Mouse (Mus musculus) midbrain, postnatal 0 days (tissue): ENCODE data around the gene Gm44790. TPM values are rescaled to one million over a fixed set of nuclear protein-coding genes. Genes with fewer than 3 reads are reported as not detected.

Experiments
- ATAC-seq: fragments of 200-750 bp; cut with Nextera tagmentation; 2 replicates; pipeline ENCODE4 v1.8.0; 2017; ENCODE audit warnings: moderate number of reproducible peaks, mild to moderate bottlenecking, moderate TSS enrichment, moderate library complexity; ENCODE audit not compliant: low FRiP score
- DNase-seq: peaks from one replicate; pipeline ENCODE4 v3.0.0-alpha.2; 2015; ENCODE audit warnings: low spot score
- H3K27ac ChIP-seq: fragments of 300-500 bp; sonication (generic); 2 replicates; pipeline ENCODE4 v1.5.1; 2014; ENCODE audit warnings: low read depth, mild to moderate bottlenecking, low read length, mixed read lengths
- H3K27me3 ChIP-seq: fragments of 300-500 bp; sonication (generic); 2 replicates; pipeline ENCODE4 v1.6.1; 2014; ENCODE audit warnings: low read length, control low read depth, mixed read lengths; ENCODE audit not compliant: insufficient read depth
- H3K36me3 ChIP-seq: fragments of 300-500 bp; sonication (generic); 2 replicates; pipeline ENCODE4 v1.6.1; 2014; ENCODE audit warnings: low read length, control low read depth, mixed read lengths; ENCODE audit not compliant: insufficient read depth
- H3K4me1 ChIP-seq: fragments of 300-500 bp; sonication (generic); 2 replicates; pipeline ENCODE4 v1.6.1; 2014; ENCODE audit warnings: mild to moderate bottlenecking, control low read depth, antibody characterized with exemption, low read length, mixed read lengths; ENCODE audit not compliant: insufficient read depth
- H3K4me2 ChIP-seq: fragments of 300-500 bp; sonication (generic); 2 replicates; pipeline ENCODE4 v1.6.1; 2014; ENCODE audit warnings: low read depth, mild to moderate bottlenecking, low read length, mixed read lengths; ENCODE audit not compliant: poor library complexity, severe bottlenecking
- H3K4me3 ChIP-seq: fragments of 300-500 bp; sonication (generic); 2 replicates; pipeline ENCODE4 v1.5.1; 2014; ENCODE audit warnings: low read depth, mild to moderate bottlenecking, low read length, moderate library complexity
- H3K9ac ChIP-seq: fragments of 300-500 bp; sonication (generic); replicated peaks from 2 replicates; pipeline ENCODE4 v1.6.1; 2014; ENCODE audit warnings: mild to moderate bottlenecking, low read length, moderate library complexity, mixed read lengths; ENCODE audit not compliant: poor library complexity, severe bottlenecking
- H3K9me3 ChIP-seq: fragments of 300-500 bp; sonication (generic); 2 replicates; pipeline ENCODE4 v1.6.1; 2016; ENCODE audit warnings: low read length, control low read depth
- CTCF ChIP-seq: IDR thresholded peaks from 2 replicates; pipeline ENCODE4 v1.5.1; 2016; ENCODE audit warnings: antibody characterized with exemption, mild to moderate bottlenecking
- WGBS: fragments of 180-500 bp; shearing (Covaris S2); extraction: QIAGEN DNeasy Blood & Tissue Kit; methylation state at CpG from one replicate; pipeline ENCODE4 v1.1.7; 2014; 5-methylcytosine and 5-hydroxymethylcytosine counted together
- polyA plus RNA-seq: library from polyadenylated mRNA; unstranded; fragments of >200 nt; fragmentation: Nextera tagmentation; extraction: Ambion mirVana; gene quantifications from 2 replicates; pipeline ENCODE4 v1.2.1, GENCODE M21; 2015
- total RNA-seq: library from RNA; depleted of rRNA; stranded (reverse); fragments of >200 nt; gene quantifications from 2 replicates; pipeline ENCODE4 v1.2.3, GENCODE M21; 2014

Gene Gm44790
- total and polyA plus RNA-seq, 2 experiments from 2014 or later = 1.8 to 6.0 TPM

DNA sequence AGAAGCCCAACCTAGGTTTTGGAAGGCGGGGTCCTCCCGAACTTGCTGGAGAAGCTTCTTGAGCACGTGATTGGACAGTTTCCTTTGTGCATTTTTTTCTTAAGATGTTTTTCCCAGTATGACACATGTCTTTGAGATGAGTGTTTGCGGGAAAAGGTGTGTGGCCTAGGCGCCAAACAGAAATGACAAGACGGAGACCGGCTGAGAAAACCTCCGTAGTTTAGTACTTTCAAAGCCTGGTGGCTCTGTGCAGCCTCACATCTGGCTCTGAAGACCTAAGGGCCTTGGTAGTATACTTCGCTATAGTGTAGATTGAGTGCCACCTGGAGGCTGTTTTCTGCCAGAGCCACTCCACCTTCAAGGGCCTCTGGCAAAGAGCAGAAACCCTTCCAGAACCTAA lies 25.5 kb upstream of the Gm44790 start:
- TF ChIP-seq CTCF = peak; percentile 77
- H3K9ac ChIP-seq = no peak overlapping the region
- ATAC-seq = no peak
- H3K27ac ChIP-seq = no peak overlapping the region
- DNase-seq = peak; percentile 80
- no peaks in the 10 kb centered on the region for H3K9me3 ChIP-seq
- no peaks in the 10 kb centered on the region for H3K27me3 ChIP-seq
- no peaks in the 10 kb centered on the region for H3K4me1 ChIP-seq
- peak overlapping the region; percentile 8; the same call in 1 of the 2 replicates for H3K4me3 ChIP-seq
- no peaks in the 10 kb centered on the region for H3K36me3 ChIP-seq
- H3K4me2 ChIP-seq = peak overlapping the region; percentile 36
- 6% methylated on average over 9 of the region's 9 CpGs for WGBS

DNA sequence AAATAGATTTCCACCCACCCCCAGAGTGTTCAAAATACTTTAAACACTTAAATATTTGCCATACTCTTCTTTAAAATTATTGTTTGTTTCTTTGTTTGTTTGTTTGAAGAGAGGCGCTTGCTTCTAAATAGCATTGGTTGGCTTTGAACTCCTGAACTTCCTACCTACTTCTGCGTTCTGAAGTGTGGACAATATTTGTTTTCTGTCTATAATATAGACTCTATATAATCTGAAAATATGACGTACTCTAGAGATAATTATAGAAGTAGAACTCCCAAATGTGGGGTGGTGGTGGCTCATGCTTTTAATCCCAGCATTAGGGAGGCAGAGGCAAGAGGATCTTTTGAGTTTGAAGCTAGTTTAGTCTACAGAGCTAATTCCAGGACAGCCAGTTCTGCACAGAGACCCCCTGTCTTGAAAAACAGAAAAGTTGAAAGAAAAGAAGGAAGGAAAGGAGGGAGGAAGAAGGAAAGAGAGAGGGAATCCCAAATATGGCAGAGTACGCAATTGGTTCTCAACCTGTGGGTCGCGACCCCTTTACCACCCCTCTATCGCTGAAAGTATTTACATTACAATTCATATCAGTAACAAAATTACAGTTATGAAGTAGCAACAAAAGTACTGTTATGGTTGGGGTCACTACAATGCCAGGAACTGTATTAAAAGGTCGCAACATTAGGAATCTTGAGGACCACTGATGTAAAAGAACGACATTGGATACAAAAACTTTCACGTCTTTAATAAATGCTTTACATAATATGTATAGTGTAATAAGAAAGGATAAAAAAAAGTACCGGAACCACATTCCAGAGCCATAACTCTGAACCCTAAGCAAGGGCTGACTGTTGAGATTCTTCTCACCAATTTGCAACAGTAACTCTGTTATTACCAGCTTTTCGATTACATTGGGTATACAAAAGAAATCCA lies 23.5 kb upstream of the Gm44790 start:
- ATAC-seq (no peak), DNase-seq (no peak)
- Histone ChIP-seq H3K27me3 (no peaks in the 10 kb centered on the region), H3K4me1 (peaks cover 8% of the 10 kb centered on the region; the same call in 1 of the 2 replicates), H3K4me3 (peak overlapping the region; percentile 85), H3K36me3 (no peaks in the 10 kb centered on the region), H3K9ac (no peak overlapping the region), H3K9me3 (no peaks in the 10 kb centered on the region), H3K27ac (no peak overlapping the region), H3K4me2 (peak overlapping the region; percentile 52)
- 38% methylated on average over 12 of the region's 12 CpGs for WGBS
- no peak for TF ChIP-seq CTCF

DNA sequence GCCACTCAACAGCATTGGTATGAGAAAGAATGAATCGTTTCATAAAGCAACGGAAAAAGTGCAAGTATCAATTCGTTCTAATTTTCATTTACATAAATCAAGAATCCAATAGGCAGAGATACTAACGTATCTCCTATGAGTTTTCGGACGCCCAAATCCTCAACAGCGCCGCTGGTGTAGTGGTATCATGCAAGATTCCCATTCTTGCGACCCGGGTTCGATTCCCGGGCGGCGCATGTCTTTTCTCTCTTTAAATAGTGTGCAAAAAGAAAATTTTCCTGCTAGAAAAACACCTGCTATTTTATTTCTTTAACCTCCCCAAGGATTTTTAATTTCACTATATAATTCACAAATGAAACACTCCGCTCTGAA lies 22.7 kb upstream of the Gm44790 start:
- under 1% methylated on average over 15 of the region's 15 CpGs for WGBS

DNA sequence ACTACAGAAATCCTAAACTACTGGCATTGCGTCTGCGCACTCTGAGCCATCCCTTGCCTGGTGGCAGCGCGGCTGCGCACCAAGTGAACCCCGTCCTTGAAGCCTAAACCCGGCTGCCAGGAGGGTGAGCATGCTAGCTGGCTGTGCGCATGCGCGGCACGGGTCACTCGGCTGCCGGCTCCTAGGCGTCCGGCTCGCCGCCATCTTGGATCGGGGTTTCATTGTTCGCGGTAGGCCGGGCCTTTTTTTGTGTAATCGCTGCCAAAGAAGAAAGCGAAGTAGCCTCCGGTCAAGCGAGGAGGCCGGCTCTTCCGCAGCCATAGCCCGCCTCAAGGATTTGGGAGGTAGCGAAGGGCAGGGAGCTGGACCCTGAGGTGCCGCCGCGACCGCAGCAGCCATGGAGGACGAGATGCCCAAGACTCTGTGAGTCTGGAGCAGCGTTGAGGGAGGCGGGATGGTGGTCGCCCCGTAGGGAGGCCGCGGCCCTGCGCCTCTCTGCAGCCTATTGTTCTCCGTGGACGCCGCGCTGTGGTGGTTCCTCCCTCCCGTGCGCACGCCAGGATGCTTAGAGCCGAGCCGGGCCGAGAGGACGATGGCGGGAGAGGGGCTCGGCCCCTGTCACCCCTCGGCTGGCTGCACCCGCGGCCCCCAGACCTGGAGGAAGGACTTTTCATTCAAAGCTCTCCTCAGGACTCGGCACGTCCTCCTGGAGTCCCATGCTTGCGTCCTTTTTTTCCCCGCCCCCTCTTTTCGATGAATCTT lies 22.2 kb upstream of the Gm44790 start, which contains the start of gene Tia1:
Tia1 (plus strand) TSS at position 120 of the 762 bp plus-strand sequence.
- Histone ChIP-seq H3K4me3 (peak within 1 kb of the TSS; percentile 85), H3K4me2 (peak within 1 kb of the TSS; percentile 52), H3K4me1 (peaks cover 8% of the 10 kb centered on the region; the same call in 1 of the 2 replicates), H3K36me3 (no peaks in the 10 kb centered on the region), H3K27me3 (no peaks in the 10 kb centered on the region), H3K27ac (peak within 1 kb of the TSS; percentile 100), H3K9me3 (no peaks in the 10 kb centered on the region), H3K9ac (peak within 1 kb of the TSS; percentile 99)
- DNase-seq (peak; percentile 100), ATAC-seq (peak; percentile 97)
- WGBS = under 1% methylated on average over 59 of the region's 62 CpGs
- TF ChIP-seq CTCF = no peak; the same call in 1 of the 2 replicates

More for the DNA sequence above, 22.7 kb upstream of the Gm44790 start:
- H3K4me1 ChIP-seq = peaks cover 8% of the 10 kb centered on the region; the same call in 1 of the 2 replicates
- no peaks in the 10 kb centered on the region for H3K36me3 ChIP-seq
- peak overlapping the region; percentile 52 for H3K4me2 ChIP-seq
- peak overlapping the region; percentile 85 for H3K4me3 ChIP-seq
- DNase-seq = peak; percentile 91
- no peaks in the 10 kb centered on the region for H3K27me3 ChIP-seq
- no peak; the same call in 1 of the 2 replicates for TF ChIP-seq CTCF
- H3K9me3 ChIP-seq = no peaks in the 10 kb centered on the region
- H3K27ac ChIP-seq = peak overlapping the region; percentile 100
- no peak overlapping the region for H3K9ac ChIP-seq
- peak; percentile 84 for ATAC-seq

DNA sequence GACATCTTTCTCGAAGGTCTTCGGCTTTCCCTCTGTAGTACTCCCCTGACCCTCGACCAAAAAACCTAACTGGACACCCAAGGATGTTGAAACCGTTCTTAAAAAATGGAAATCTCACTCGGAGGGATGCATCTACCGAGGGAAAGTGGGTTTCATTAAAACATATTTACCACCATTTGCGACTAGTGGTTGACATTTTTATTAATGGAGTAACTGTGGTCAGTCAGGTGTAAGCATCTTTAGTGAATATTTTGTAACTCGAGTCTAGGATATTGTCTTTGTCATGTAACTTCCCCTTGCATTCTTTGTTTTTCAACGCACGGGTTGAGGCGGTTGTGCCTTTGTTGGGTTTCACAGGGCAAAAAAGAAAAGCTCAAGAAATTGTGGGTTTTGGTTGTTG lies 21.5 kb upstream of the Gm44790 start:
- WGBS = 0% methylated on average over 11 of the region's 11 CpGs
- no peak for ATAC-seq
- peak; percentile 13 for DNase-seq

More for the DNA sequence above, 21.5 kb upstream of the Gm44790 start:
- peaks cover 8% of the 10 kb centered on the region; the same call in 1 of the 2 replicates for H3K4me1 ChIP-seq
- peak overlapping the region; percentile 100 for H3K27ac ChIP-seq
- peak overlapping the region; percentile 52 for H3K4me2 ChIP-seq
- H3K9ac ChIP-seq = peak overlapping the region; percentile 99
- H3K36me3 ChIP-seq = no peaks in the 10 kb centered on the region
- peak overlapping the region; percentile 85 for H3K4me3 ChIP-seq
- no peak for TF ChIP-seq CTCF
- H3K9me3 ChIP-seq = no peaks in the 10 kb centered on the region
- H3K27me3 ChIP-seq = no peaks in the 10 kb centered on the region
